Mouse (Mus musculus) bone marrow, adult 2 months (tissue): ENCODE measurements around the gene Fmnl1. TPM values are rescaled to one million over a fixed set of nuclear protein-coding genes. Genes with fewer than 3 reads are reported as not detected.
A peak's percentile ranks its signal among the peaks of the same experiment; 100 is the strongest.

Experiments
- H3K27ac ChIP-seq: fragments of 200-500 bp; 2 replicates; pipeline ENCODE4 v1.5.1; 2012; ENCODE audit warnings: low read depth, mild to moderate bottlenecking, control low read depth, inconsistent platforms, low read length; ENCODE audit not compliant: control insufficient read depth, poor library complexity, insufficient read depth
- H3K4me1 ChIP-seq: fragments of 200-500 bp; 2 replicates; pipeline ENCODE4 v1.6.1; 2011; ENCODE audit warnings: low read length; ENCODE audit not compliant: control insufficient read depth, insufficient read depth
- H3K4me3 ChIP-seq: fragments of 200-500 bp; replicated peaks from 2 replicates; pipeline ENCODE3; 2011; ENCODE audit warnings: mild to moderate bottlenecking, low read depth, low read length, control low read depth; ENCODE audit not compliant: control insufficient read depth
- CTCF ChIP-seq: fragments of 200-500 bp; IDR thresholded peaks from 2 replicates; pipeline ENCODE4 v1.5.1; 2011; ENCODE audit warnings: low read length, control low read depth; ENCODE audit not compliant: control insufficient read depth, insufficient read depth
- POLR2A ChIP-seq: fragments of 200-500 bp; IDR thresholded peaks from 2 replicates; pipeline ENCODE4 v1.6.1; 2011; ENCODE audit warnings: low read depth, mild to moderate bottlenecking, control low read depth, low read length, borderline replicate concordance; ENCODE audit not compliant: control insufficient read depth
- WGBS: fragments of 180-500 bp; shearing (Covaris S2); methylation state at CpG from one replicate; pipeline ENCODE4 v1.1.7; 2018; 5-methylcytosine and 5-hydroxymethylcytosine counted together
- polyA plus RNA-seq: library from polyadenylated mRNA; stranded (reverse); fragments of >200 nt; gene quantifications from 2 replicates; pipeline ENCODE4 v1.2.4, GENCODE M21; 2011; ENCODE audit warnings: low replicate concordance; ENCODE audit not compliant: missing spikeins, insufficient read depth, insufficient read length

The Fmnl1 gene
- 42.0 and 121 TPM in 2 replicates for polyA plus RNA-seq

GRCm38 (mm10) chr11:103170494-103171285, at the start of gene Fmnl1:
TSS of gene Fmnl1 (plus strand) at chr11:103171107.
- peaks cover 5% of the 10 kb centered on the region for H3K4me1 ChIP-seq

GRCm38 (mm10) chr11:103131701-103132575, 39.0 kb upstream of the Fmnl1 start, which contains the start of gene Hexim2:
TSS of gene Hexim2 (plus strand) at chr11:103132429.
- under 1% methylated on average over 39 of the region's 39 CpGs for WGBS
- H3K4me1 ChIP-seq, result no peaks in the 10 kb centered on the region
- peak within 1 kb of the TSS; percentile 98 for H3K27ac ChIP-seq
- peak within 1 kb of the TSS; percentile 94 for H3K4me3 ChIP-seq
- TF ChIP-seq CTCF (no peak), POLR2A (0 out of 2 replicates have a peak, but pooled peaks have one; percentile 33)

More at GRCm38 (mm10) chr11:103170494-103171285, at the start of gene Fmnl1:
- peak within 1 kb of the TSS; percentile 96 for H3K27ac ChIP-seq
- WGBS, result 1% methylated on average over 84 of the region's 84 CpGs
- H3K4me3 ChIP-seq, result peak within 1 kb of the TSS; percentile 82
- TF ChIP-seq CTCF, result no peak
- peak; percentile 61; the same call in 1 of the 2 replicates for TF ChIP-seq POLR2A

- H3K4me1 ChIP-seq, result no peaks in the 10 kb centered on the region
- peak; percentile 92 for TF ChIP-seq POLR2A
- no peak for TF ChIP-seq CTCF
- peak overlapping the region; percentile 98 for H3K27ac ChIP-seq
- H3K4me3 ChIP-seq, result peak overlapping the region; percentile 94
- WGBS, result under 1% methylated on average over 58 of the region's 58 CpGs
Measured at GRCm38 (mm10) chr11:103132576-103133455, 38.1 kb upstream of the Fmnl1 start.

- TF ChIP-seq POLR2A (no peak), CTCF (no peak)
- Histone ChIP-seq H3K4me1 (no peaks in the 10 kb centered on the region), H3K27ac (peak overlapping the region; percentile 83), H3K4me3 (peak overlapping the region; percentile 56)
- WGBS, result 50% methylated on average over 6 of the region's 6 CpGs
Measured at GRCm38 (mm10) chr11:103133456-103134185, 37.3 kb upstream of the Fmnl1 start.

- 64% methylated on average over 3 of the region's 3 CpGs for WGBS
- H3K4me1 ChIP-seq, result no peaks in the 10 kb centered on the region
- H3K27ac ChIP-seq, result no peak overlapping the region
- no peak for TF ChIP-seq POLR2A
- TF ChIP-seq CTCF, result no peak
- no peak overlapping the region for H3K4me3 ChIP-seq
Measured at GRCm38 (mm10) chr11:103134221-103134620, 36.7 kb upstream of the Fmnl1 start.

- no peaks in the 10 kb centered on the region for H3K4me1 ChIP-seq
- no peak overlapping the region for H3K4me3 ChIP-seq
- 38% methylated on average over 8 of the region's 8 CpGs for WGBS
- no peak for TF ChIP-seq CTCF
- TF ChIP-seq POLR2A, result no peak
- no peak overlapping the region for H3K27ac ChIP-seq
Measured at GRCm38 (mm10) chr11:103136039-103136577, 34.8 kb upstream of the Fmnl1 start.
